Mouse (Mus musculus) small intestine, adult 2 months (tissue): ENCODE results near the gene Mrpl27.

Experiments
- CTCF ChIP-seq: fragments of 200-500 bp; IDR thresholded peaks from 2 replicates; pipeline ENCODE4 v1.5.1; 2012; ENCODE audit warnings: low read depth, mild to moderate bottlenecking, control low read depth, inconsistent platforms, low read length, moderate library complexity, mixed read lengths; ENCODE audit not compliant: insufficient replicate concordance, insufficient read length; ENCODE audit errors: extremely low read depth
- POLR2A ChIP-seq: fragments of 200-500 bp; IDR thresholded peaks from 2 replicates; pipeline ENCODE4 v1.6.1; 2012; ENCODE audit warnings: low read depth, mild to moderate bottlenecking, control low read depth, inconsistent platforms, low read length, moderate library complexity

- TF ChIP-seq POLR2A (no peak), CTCF (no peak)
These were observed 48.6 kb downstream of the Mrpl27 start for GRCm38 (mm10) chr11:94702216-94702610.
